Mouse (Mus musculus) v-Abl transformed pro-B cells (cell line): ENCODE data around the gene Klhl32.

Experiments used
- in situ Hi-C, 2 experiments: fragments of 400-800 bp; cut with MboI; formaldehyde crosslinking; loops; one replicate each; pipeline ENCODE4 v1.15.1; 2025; ENCODE audit not compliant: unreplicated experiment in 2 of 2

The Klhl32 gene

DNA sequence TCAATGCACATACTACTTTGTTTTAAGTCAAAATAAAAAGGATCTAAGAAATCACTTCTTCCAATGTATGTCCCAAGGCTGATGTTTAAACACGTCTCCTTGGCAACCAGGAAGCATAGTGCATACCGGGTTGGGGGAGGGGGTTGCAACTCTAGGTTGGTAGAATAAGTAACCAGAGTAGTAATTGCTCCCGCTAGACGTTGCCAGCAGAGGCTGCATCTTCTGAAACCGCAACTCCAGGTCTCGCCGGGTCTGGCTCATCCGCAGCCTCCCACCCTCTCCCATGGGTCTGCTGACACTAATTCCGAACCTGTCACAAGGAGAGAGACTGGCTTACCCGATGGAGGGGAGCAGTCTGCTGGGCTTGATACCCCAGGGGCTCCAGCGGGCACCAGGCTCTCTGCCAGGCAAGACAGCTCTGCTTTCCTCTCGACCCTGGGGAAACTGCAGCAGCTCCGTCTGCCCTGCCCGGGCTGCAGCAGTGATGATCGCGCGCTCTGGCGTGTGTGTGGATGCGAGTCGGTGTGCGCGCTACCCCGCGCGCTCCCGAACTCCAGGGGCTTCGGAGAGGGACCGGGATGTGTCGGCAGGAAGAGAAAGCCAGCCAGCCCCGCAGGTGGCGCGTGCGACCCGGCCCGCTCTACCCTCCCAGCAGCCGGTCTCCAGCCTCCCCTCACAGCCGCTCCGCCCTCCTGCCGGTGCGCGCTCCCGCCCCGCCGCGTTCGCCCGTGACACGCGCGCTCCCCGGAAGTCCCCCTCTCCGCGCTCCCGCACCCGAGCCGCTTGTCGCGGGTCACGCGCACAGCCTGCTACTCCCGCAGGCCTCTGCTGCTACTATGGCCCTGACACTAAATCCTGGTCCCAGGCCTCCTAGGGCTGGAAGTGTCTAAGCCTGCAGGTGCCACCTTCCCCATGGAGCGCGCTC lies at the start of gene Klhl32:
Gene Klhl32 (minus strand): TSS at position 724 of the 925 bp plus-strand sequence.
- in situ Hi-C loops = no loop called here

DNA sequence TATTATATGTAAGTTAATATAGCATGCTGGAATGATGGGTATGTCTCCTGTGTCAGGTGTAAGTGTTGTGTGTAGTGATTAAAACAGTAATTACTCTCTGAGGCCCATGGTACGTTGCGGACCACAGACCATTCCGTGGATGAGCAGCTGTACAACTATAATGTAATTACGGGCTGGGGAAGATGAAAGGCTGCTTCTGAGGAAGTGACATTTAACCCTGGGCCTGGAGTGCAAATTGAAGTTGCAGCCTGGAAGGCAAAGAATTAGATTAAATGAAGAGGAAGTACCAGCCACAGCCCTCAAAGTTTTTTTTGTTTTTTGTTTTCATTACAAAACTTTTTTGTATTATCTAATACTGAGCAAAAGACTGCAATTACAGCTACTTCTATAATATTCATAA lies 48.2 kb upstream of the Klhl32 start:
- in situ Hi-C loops = loop anchor here (25.0 kb wide), 3 partner anchors 362 to 637 kb away; no protein-coding TSS in a partner anchor

- in situ Hi-C loops = loop anchor here (25.0 kb wide), 3 partner anchors 361 to 636 kb away; no protein-coding TSS in a partner anchor
Observed at GRCm38 (mm10) chr4:24898636-24899035, 47.7 kb upstream of the Klhl32 start.

- in situ Hi-C loops = loop anchor here (25.0 kb wide), 3 partner anchors 361 to 636 kb away; no protein-coding TSS in a partner anchor
Observed at GRCm38 (mm10) chr4:24897851-24898515, 47.1 kb upstream of the Klhl32 start, which contains the start of gene Ndufaf4. TSS of gene Ndufaf4 (plus strand) at chr4:24898083.

DNA sequence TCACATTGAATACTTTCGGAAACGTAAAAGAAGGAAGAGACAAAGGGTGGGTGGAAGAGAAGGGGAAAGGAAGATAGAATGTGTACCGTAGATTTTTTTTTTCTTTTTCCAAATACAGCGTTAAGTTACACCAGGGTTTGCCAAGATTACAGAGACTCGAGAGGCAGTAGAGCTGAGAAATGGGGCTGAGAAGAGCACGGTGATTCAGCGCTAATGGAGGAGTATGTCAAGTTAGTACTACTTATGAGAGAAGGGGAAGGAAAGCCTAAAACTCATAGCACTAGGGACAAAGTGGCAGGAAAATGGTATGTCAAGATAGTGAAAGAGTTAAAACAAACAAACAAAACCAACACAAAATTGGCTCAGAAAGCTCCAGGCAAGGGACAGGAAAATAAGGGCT lies 46.4 kb upstream of the Klhl32 start:
- in situ Hi-C loops = loop anchor here (25.0 kb wide), 3 partner anchors 360 to 635 kb away; no protein-coding TSS in a partner anchor

GRCm38 (mm10) chr4:24896829-24897228 lies 45.9 kb upstream of the Klhl32 start:
- in situ Hi-C loops = loop anchor here (25.0 kb wide), 3 partner anchors 360 to 635 kb away; no protein-coding TSS in a partner anchor

DNA sequence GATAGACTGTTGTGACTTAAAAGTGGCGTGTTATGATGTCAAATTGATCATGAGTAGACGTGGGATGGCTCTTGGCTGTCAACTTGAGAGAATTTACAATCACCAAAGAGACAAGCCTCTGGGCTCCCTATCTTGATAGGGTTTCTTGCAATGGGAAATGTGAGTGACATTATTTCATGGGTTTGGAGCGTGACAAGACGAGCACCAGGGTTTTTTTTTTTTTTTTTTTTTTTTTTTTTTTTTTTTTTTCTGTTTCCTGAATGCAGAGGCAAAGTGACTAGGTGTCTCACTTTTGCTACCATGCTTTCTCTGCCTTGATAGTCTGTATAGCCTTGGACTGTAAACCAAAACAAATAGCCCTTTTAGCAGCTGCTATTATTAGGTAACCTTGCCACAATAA lies 43.7 kb upstream of the Klhl32 start:
- in situ Hi-C loops = loop anchor here (5.0 to 25.0 kb wide), 4 partner anchors 177 to 632 kb away; no protein-coding TSS in a partner anchor

DNA sequence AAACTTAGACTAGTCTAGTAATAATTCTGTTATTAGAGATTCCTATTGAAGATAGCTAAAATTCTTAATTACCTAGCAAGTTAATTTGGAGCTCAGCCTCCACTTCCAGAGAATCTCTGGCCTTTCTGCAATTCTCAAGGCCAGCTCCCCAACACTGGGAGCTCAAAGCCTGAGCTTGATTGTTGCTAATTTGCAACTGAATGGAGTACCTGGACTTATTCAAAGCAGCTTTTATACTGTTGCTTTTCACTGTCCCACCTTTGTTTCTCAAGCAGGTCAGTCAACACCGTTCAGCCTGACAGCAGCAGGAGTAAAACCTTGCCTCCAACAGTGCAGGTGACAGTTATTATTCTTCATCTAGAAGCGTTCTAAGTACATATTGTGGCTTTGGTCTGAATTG lies 41.4 kb upstream of the Klhl32 start:
- in situ Hi-C loops = loop anchor here (5.0 to 25.0 kb wide), 4 partner anchors 175 to 630 kb away; no protein-coding TSS in a partner anchor

GRCm38 (mm10) chr4:24889386-24889785 lies 38.5 kb upstream of the Klhl32 start:
- in situ Hi-C loops = loop anchor here (25.0 kb wide), 3 partner anchors 352 to 627 kb away; no protein-coding TSS in a partner anchor

GRCm38 (mm10) chr4:24869230-24869629 lies 18.3 kb upstream of the Klhl32 start:
- in situ Hi-C loops = no loop called here

DNA sequence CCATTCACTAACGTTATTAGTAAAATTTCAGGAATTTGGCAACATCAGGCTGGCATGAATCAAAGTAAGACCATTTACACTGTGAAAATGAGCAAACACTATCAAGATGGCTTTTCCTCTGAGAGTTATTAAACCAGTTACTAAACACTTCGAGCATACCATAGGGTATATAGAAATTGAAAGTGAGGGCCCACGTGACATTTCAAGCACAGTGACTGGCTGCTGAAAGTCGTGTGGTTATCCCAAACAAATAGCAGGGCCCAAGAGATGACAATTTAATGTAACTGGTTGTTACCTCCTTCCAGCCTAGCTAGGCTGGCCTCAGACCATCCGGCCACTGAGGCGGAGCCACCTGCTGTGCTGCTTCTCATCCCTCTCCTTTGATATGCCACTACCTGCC lies 14.8 kb upstream of the Klhl32 start:
- in situ Hi-C loops = no loop called here

DNA sequence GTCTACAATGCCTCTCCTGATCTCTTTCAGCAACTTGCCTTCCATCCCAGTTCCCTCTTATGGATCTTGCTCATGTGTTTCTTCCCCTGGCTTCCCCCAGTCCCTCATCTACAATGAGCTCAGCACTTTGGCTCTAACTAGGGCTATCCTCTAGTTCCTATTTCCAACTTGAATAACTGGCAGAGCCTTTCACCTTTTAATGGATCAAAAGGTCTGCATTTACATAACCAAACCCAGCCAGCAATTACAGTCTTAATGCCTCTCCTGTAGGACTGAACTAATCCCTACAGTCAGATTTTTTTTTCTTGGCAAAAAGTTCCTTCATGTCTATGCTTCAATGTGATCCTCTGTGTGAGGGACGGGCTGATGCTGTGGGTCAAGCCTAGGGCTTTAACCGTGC lies 3.5 kb downstream of the Klhl32 start:
- in situ Hi-C loops = no loop called here

GRCm38 (mm10) chr4:24845546-24845945 lies 5.4 kb downstream of the Klhl32 start:
- in situ Hi-C loops = no loop called here

GRCm38 (mm10) chr4:24838567-24838966 lies 12.4 kb downstream of the Klhl32 start:
- in situ Hi-C loops = no loop called here

DNA sequence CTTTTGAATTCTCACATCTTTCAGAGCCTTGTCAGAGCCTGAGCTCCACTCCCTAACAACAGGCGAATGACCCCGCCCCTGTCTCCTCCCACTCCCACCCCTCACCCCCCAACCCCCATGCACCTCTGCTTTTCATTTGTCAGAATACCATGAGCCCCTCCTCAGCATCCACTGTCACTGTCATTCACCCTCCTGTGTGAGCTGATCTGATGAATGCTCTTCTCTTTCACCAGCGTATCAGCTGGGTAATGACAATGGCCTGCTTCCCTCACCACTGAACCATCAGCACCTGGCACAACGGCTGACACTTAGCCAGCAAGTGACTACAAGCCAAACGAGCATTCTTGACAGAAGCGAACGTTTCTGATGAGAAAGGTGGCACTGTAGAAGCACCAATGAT lies 15.4 kb downstream of the Klhl32 start:
- in situ Hi-C loops = no loop called here

DNA sequence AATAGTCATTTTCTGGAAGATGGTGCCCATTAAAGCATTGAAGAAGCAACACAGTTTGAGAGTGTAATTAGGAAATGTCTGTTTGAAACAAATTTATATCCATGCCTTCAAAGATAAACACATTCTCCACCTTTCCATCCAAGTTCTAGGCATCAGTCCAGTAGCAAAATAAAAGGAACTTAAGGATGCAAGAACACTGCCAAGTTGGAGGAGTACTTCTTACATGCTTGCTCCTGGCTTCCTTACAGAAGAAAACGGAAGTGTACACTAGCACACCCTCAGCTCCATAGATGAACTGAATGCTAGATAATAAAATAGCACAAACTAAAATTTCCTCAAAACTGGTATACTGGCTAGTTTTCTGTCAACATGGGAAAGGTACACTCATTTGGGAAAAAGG lies 42.6 kb downstream of the Klhl32 start:
- in situ Hi-C loops = no loop called here

GRCm38 (mm10) chr4:24801881-24802280 lies 49.0 kb downstream of the Klhl32 start:
- in situ Hi-C loops = no loop called here

DNA sequence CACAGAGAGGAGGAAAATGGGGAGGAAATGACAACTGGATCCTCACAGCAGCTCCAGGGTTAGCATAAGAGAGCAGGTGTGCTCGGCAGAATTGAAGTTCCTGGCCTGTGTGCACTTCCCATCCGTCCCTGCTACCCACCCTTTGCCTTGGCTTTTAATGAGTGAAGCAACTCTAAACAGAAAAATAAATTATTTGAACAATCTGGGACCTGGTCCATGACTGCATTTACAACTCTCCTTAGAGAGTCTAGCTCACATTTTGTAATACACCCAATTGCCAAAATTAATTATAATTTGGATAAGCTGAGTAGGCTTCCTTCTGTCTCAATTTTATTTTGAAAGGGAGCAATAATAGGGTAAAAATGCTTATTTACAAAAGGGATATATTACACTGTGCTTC lies 49.6 kb downstream of the Klhl32 start:
- in situ Hi-C loops = no loop called here

GRCm38 (mm10) chr4:24800345-24800936 lies 50.5 kb downstream of the Klhl32 start:
- in situ Hi-C loops = no loop called here

DNA sequence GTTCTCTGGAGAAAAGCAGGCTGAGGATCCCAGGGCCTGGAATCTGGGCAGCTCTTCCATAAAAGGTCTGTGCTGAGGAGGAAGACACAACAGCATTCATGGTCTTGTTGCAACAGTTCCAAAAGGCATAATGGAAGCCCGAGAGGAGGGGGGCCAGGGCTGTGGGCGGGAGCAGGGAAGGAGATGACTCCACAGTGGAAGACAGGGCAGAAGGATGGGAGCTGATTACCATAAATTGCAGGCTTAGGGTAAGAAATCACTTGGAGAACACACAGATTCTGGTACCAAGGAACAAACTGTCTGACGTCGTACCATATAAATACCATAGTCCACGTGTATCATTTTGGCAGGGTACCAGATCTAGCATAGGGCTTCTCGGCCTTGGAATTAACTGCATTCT lies 51.9 kb downstream of the Klhl32 start:
- in situ Hi-C loops = no loop called here

DNA sequence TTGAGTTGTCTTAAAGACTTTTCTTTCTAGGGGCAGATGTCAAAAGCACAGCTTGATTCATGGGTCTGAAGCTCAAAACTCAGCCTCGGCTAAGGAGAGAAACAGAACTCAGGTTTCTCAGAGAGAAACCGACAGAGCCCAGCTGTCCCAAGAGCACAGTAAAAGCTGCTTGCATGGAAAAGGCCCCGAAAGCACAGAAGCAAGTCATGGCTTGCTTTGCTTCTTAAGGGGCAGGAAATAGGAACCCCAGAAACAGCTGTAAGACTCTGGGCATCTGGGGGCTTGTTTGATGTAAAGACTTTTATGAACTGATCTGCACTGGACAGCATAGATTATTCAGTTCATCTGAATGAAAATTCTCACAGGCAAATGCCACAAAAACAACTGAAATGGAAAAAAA lies 53.1 kb downstream of the Klhl32 start:
- in situ Hi-C loops = no loop called here
